Mouse (Mus musculus) embryonic facial prominence, embryonic 13.5 days (tissue): ENCODE measurements at regions not wholly inside any gene's neighbourhood (a gene's known extent, or its start where the extent isn't known, plus 50 kb on each side); places are given as distances from the start of the nearest gene placed in this dataset.

ENCODE experiments used
- ATAC-seq: fragments of 200-750 bp; cut with Nextera tagmentation; 2 replicates; pipeline ENCODE4 v1.8.0; 2017; ENCODE audit warnings: low read depth; ENCODE audit not compliant: insufficient number of reproducible peaks, insufficient read depth, low FRiP score, low TSS enrichment
- H3K27ac ChIP-seq: fragments of 300-500 bp; sonication (generic); 2 replicates; pipeline ENCODE4 v1.5.1; 2015; ENCODE audit warnings: moderate library complexity, mild to moderate bottlenecking, inconsistent platforms
- H3K27me3 ChIP-seq: fragments of 300-500 bp; sonication (generic); 2 replicates; pipeline ENCODE4 v1.6.1; 2015; ENCODE audit warnings: mild to moderate bottlenecking, inconsistent platforms
- H3K36me3 ChIP-seq: fragments of 300-500 bp; sonication (generic); 2 replicates; pipeline ENCODE4 v1.6.1; 2015; ENCODE audit warnings: mild to moderate bottlenecking, inconsistent platforms
- H3K4me1 ChIP-seq: fragments of 300-500 bp; sonication (generic); 2 replicates; pipeline ENCODE4 v1.6.1; 2015; ENCODE audit warnings: inconsistent platforms
- H3K4me2 ChIP-seq: fragments of 300-500 bp; sonication (generic); 2 replicates; pipeline ENCODE4 v1.6.1; 2015; ENCODE audit warnings: moderate library complexity, mild to moderate bottlenecking, inconsistent platforms
- H3K4me3 ChIP-seq: fragments of 300-500 bp; sonication (generic); 2 replicates; pipeline ENCODE4 v1.5.1; 2015; ENCODE audit warnings: mild to moderate bottlenecking, inconsistent platforms
- H3K9ac ChIP-seq: fragments of 300-500 bp; sonication (generic); 2 replicates; pipeline ENCODE4 v1.6.1; 2015; ENCODE audit warnings: mild to moderate bottlenecking, inconsistent platforms
- H3K9me3 ChIP-seq: fragments of 300-500 bp; sonication (generic); 2 replicates; pipeline ENCODE4 v1.6.1; 2016; ENCODE audit warnings: inconsistent platforms
- WGBS: fragments of 180-500 bp; shearing (Covaris S2); methylation state at CpG from one replicate; pipeline ENCODE4 v1.1.7; 2015; ENCODE audit warnings: mixed read lengths; 5-methylcytosine and 5-hydroxymethylcytosine counted together

DNA sequence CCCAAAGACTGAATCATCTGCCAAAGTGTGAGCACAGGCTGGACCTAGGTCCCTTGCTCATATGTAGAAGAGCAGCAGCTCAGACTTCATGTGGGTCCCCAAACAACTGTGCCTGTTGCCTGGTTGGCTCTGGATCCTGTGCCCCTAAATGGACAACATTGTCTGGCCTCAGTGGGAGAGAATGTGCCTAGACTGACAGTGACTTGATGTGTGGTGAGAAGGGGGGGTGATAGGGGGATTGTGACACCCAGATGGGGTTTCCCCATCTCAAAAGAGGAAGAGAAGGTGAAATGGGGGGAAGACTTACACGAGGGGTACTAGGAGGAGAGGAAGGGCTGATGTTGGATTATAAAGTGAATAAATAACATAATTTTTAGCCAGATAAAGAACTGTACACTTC, 640.2 kb upstream of the B3galt2 start:
- no peaks in the 10 kb centered on the region for H3K9me3 ChIP-seq
- H3K9ac ChIP-seq: no peak overlapping the region
- H3K4me2 ChIP-seq: no peak overlapping the region
- no peaks in the 10 kb centered on the region for H3K36me3 ChIP-seq
- no peak overlapping the region for H3K4me3 ChIP-seq
- 57% methylated on average over 1 of the region's 1 CpGs for WGBS
- H3K4me1 ChIP-seq: no peaks in the 10 kb centered on the region
- ATAC-seq: no peak
- H3K27ac ChIP-seq: no peak overlapping the region
- H3K27me3 ChIP-seq: no peaks in the 10 kb centered on the region

DNA sequence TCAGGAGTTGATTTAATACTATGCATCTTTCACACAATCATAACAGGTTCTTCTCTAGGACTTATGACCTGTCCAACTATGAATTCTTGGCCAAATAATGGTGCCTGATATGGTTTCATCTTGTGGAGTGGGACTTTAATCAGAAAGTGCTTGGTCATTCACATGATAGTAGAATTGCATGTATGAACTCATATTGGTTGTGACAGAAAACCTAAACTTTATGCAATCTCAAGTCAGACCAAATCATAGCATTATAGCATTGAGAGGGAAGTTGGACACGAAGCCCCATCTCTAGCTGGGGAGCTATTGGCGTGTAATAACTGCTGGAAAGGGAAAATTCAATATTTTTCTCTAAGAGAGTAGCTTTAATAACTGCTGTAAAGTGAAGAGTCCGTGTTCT, 639.4 kb upstream of the B3galt2 start:
- Histone ChIP-seq H3K4me2 (no peak overlapping the region), H3K9ac (no peak overlapping the region), H3K27ac (no peak overlapping the region), H3K27me3 (no peaks in the 10 kb centered on the region), H3K4me1 (no peaks in the 10 kb centered on the region), H3K9me3 (no peaks in the 10 kb centered on the region), H3K36me3 (no peaks in the 10 kb centered on the region), H3K4me3 (no peak overlapping the region)
- WGBS: 82% methylated on average over 3 of the region's 3 CpGs
- no peak for ATAC-seq

DNA sequence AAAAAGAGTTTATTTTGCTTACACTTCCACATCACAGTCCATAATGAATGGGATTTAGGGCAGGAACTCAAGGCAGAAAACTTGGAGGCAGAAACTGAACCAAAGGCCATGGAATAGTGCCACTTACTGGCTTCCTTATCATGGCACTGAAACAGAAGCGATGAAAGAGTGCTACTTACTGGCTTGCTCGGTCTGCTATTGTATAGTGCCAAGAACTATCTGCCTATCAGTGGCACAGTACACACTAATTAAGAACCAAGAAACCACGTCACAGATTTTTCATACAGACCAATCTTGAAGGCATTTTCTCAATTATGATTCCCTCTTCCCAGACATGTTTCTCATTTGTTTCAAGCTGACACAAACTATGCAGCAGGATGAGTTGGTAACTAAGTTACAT, 634.4 kb upstream of the B3galt2 start:
- 62% methylated on average over 3 of the region's 3 CpGs for WGBS
- no peak for ATAC-seq
- no peaks in the 10 kb centered on the region for H3K4me1 ChIP-seq
- no peaks in the 10 kb centered on the region for H3K27me3 ChIP-seq
- H3K9ac ChIP-seq: no peak overlapping the region
- H3K4me2 ChIP-seq: no peak overlapping the region
- no peaks in the 10 kb centered on the region for H3K9me3 ChIP-seq
- no peak overlapping the region for H3K4me3 ChIP-seq
- H3K27ac ChIP-seq: no peak overlapping the region
- no peaks in the 10 kb centered on the region for H3K36me3 ChIP-seq

DNA sequence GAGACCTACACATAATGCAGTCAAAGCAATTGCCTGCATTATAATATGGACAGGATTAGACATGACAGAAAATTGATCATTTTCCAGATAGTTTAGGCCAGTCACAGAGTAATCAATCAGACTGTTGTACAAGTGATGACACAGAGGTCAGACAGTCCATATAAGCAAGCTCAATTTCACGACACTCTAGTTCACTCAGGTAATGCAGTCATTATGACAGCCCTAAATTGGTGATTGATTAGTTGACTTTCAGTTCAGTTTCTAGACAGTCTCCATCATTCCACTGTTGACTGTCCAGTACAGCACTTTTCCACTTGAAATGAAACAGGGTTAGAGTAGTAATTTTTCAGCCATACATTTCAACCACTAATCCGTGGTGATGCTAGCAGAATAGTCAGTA, 620.5 kb upstream of the B3galt2 start:
- no peak overlapping the region for H3K27ac ChIP-seq
- no peak overlapping the region for H3K4me2 ChIP-seq
- no peak overlapping the region for H3K4me3 ChIP-seq
- no peaks in the 10 kb centered on the region for H3K9me3 ChIP-seq
- ATAC-seq: no peak; the same call in 1 of the 2 replicates
- no peaks in the 10 kb centered on the region for H3K27me3 ChIP-seq
- no peak overlapping the region for H3K9ac ChIP-seq
- H3K36me3 ChIP-seq: no peaks in the 10 kb centered on the region
- WGBS: 77% methylated on average over 2 of the region's 2 CpGs
- no peaks in the 10 kb centered on the region for H3K4me1 ChIP-seq

DNA sequence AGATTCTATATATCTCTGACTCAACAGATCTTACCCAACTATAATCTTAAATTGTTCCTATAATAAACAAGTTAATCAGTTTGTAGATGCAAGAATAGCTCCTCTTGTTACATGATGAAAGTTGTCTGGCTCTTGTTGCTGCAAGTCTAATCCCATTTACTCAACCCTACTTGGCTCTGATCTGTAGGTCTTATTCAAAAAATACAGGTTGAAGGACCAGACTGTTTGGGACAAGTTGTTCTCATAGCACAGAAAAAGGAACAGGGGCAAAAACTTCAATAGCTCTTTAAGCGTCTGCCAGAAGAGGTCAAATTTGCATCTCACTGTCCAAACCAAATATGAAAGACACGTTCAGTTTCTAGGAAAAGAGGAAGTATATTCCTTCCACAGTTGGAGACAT, 587.3 kb upstream of the B3galt2 start:
- no peaks in the 10 kb centered on the region for H3K9me3 ChIP-seq
- ATAC-seq: no peak
- WGBS: 79% methylated on average over 2 of the region's 2 CpGs
- H3K4me3 ChIP-seq: no peak overlapping the region
- H3K36me3 ChIP-seq: no peaks in the 10 kb centered on the region
- no peaks in the 10 kb centered on the region for H3K4me1 ChIP-seq
- no peak overlapping the region for H3K27ac ChIP-seq
- H3K27me3 ChIP-seq: no peaks in the 10 kb centered on the region
- no peak overlapping the region for H3K4me2 ChIP-seq
- no peak overlapping the region for H3K9ac ChIP-seq

DNA sequence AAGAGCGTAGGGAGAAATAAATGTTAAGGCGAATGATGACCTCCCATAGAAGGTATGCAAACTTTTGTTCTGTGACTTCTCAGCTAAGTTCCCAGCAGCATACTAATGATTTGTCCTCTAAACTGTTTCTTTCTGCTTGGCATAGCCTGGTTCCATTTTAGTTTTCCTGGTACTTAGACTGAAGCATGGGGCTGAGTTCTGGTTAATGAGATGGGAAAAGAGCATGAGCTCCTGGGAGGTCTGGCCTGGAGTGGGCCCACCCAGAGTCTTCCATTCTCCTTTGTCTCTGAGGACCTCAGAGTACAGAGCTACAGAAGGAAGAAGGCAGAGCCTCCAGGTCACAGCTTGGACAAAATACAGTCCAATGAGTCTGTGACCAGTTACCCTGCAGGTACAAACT, 586.9 kb upstream of the B3galt2 start:
- Histone ChIP-seq H3K4me2 (no peak overlapping the region), H3K27me3 (no peaks in the 10 kb centered on the region), H3K36me3 (no peaks in the 10 kb centered on the region), H3K9ac (no peak overlapping the region), H3K4me1 (no peaks in the 10 kb centered on the region), H3K9me3 (no peaks in the 10 kb centered on the region), H3K4me3 (no peak overlapping the region), H3K27ac (no peak overlapping the region)
- 87% methylated on average over 2 of the region's 2 CpGs for WGBS
- ATAC-seq: no peak

DNA sequence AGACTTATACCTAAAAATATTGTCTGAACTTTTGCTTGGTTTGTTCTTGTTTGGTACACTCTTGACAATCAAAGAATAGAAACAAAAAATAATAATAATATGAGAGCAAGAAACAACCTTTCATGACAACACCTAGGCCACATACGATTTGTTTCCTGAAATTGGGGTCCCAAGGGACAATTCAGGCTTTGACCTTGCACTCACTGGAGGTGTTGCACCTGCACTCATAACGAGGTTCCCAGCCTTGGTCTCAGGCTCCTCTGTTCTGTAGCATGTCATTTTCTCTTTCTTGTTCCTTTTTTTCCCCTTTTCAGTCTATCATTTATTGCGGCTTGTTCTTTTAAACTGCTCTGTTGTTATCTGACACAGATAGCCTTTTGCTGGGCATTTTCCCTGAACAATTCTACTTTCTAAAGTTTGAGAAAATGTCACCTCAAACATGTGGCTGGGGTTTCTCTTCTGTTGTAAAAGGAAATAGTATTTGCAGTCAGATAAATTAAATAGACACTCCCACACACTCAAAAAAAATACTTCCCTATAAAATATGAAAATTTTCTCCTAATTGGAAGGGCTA, 585.9 kb upstream of the B3galt2 start:
- ATAC-seq: no peak
- Histone ChIP-seq H3K27ac (no peak overlapping the region), H3K9me3 (no peaks in the 10 kb centered on the region), H3K36me3 (no peaks in the 10 kb centered on the region), H3K9ac (no peak overlapping the region), H3K4me3 (no peak overlapping the region), H3K4me2 (no peak overlapping the region), H3K4me1 (no peaks in the 10 kb centered on the region), H3K27me3 (no peaks in the 10 kb centered on the region)
- WGBS: 69% methylated on average over 3 of the region's 3 CpGs

DNA sequence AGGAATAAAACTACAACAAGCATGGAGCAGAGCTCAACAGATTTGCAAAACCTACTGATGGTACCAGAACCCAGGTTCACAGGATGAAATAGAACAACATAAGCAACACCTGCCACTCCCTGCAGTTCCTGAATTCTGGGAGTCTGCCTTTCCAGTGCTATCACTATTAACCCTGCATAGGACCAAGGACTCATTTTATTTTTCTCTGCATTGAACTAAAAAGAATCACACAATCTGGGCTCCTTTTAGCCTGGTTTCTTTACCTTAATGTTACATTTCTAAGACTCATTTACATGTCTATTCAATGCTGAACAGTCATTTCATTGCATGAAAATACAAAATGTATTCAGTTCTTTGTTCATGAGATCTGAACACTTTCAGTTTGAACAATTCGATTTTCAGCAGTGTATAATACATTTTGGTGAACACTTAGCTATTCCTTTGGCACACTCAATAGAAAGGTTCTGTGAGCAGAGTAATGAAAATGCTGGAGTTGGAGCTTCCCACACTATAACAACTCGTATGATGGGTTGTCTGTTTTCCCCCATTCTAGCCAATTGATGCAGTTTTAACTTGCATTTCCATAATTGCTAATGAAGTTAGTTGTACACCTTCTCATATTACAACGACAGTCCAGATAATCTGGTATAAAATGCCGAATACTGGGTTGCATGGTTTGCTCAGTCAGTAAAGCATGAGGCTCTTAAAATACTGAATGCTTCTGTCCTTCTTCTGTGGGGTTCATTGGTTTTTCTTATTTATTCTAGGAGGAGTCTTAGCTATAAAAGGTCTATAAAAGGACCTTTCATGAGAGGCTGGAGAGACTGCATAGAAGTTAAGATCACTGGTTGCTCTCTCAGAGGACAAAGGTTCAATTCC, 579.5 kb upstream of the B3galt2 start:
- no peaks in the 10 kb centered on the region for H3K9me3 ChIP-seq
- ATAC-seq: no peak

DNA sequence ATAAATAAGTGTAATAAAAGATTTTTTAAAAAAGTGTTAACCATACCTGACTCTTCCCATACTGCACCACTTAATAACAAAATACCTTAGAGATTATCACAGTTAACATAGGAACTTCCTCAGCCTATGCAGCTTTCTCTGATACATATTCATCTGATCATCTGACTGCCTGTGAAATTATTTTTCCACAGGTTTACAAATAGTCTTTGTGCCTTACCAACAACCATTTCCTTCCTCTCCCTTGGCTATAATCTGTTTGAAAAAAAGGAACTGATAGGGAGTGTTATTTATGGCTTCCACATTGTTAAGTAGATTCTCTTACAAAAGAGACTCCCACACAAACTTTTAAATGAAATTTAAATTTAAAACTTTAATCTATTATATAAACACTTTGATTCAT, 575.0 kb upstream of the B3galt2 start:
- no peak for ATAC-seq
- Histone ChIP-seq H3K9ac (no peak overlapping the region), H3K36me3 (no peaks in the 10 kb centered on the region), H3K4me3 (no peak overlapping the region), H3K4me1 (no peaks in the 10 kb centered on the region), H3K27me3 (no peaks in the 10 kb centered on the region), H3K9me3 (no peaks in the 10 kb centered on the region), H3K27ac (no peak overlapping the region), H3K4me2 (no peak overlapping the region)

More for the DNA sequence above, 579.5 kb upstream of the B3galt2 start:
- H3K9ac ChIP-seq: no peak overlapping the region
- H3K27me3 ChIP-seq: no peaks in the 10 kb centered on the region
- H3K4me1 ChIP-seq: no peaks in the 10 kb centered on the region
- no peak overlapping the region for H3K27ac ChIP-seq
- no peak overlapping the region for H3K4me3 ChIP-seq
- H3K4me2 ChIP-seq: no peak overlapping the region
- 60% methylated on average over 4 of the region's 4 CpGs for WGBS
- H3K36me3 ChIP-seq: no peaks in the 10 kb centered on the region

DNA sequence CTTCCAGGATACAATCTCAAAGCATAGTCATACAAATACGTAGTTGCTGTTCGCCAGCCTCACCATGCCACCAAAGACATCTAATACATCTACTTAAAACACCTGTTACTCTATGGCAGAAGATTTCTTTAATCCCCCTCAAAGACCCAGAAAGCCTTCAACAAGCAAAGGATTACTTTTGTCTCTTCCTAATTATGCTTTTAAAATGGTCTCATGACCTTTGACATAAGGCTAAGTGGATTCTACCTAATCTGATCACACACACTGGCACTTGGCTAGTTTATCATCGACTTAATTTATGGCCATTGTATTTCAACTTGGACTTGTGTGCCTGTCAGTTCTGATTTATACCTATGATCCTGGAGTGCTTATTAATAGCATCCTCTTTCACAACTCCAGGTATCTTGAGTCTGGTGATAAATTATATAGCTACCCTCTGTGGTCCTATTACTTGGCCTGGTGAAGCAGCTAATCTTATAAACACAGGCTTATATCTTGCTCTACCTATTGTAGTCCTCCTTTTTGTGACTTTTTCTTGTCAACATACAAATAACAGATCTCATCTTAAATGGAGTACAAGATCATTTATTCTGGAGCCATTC, 568.6 kb upstream of the B3galt2 start:
- H3K4me2 ChIP-seq: no peak overlapping the region
- H3K36me3 ChIP-seq: no peaks in the 10 kb centered on the region
- no peaks in the 10 kb centered on the region for H3K4me1 ChIP-seq
- 75% methylated on average over 3 of the region's 3 CpGs for WGBS
- H3K27me3 ChIP-seq: no peaks in the 10 kb centered on the region
- no peak overlapping the region for H3K27ac ChIP-seq
- no peaks in the 10 kb centered on the region for H3K9me3 ChIP-seq
- H3K9ac ChIP-seq: no peak overlapping the region
- no peak for ATAC-seq
- H3K4me3 ChIP-seq: no peak overlapping the region

DNA sequence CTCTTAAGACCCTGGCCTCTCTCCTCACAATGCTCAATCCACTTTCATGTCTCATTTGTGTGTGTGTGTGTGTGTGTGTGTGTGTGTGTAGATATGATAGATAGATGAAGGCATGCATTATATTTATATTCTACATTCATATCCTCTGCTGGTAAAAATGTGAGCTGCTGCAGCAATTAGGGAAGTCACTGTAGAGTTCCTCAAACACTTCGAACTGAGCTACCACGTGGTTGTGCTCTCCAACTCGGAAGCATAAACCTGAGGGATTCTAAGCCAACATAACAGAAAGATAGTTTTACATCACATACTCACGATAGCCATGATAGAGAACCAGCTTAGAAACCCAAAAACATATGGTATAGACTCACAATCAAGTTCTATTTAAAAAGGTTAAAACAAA, 565.5 kb upstream of the B3galt2 start:
- 67% methylated on average over 4 of the region's 4 CpGs for WGBS
- no peaks in the 10 kb centered on the region for H3K36me3 ChIP-seq
- no peak overlapping the region for H3K27ac ChIP-seq
- ATAC-seq: no peak
- no peak overlapping the region for H3K4me3 ChIP-seq
- no peaks in the 10 kb centered on the region for H3K27me3 ChIP-seq
- H3K9me3 ChIP-seq: no peaks in the 10 kb centered on the region
- H3K4me1 ChIP-seq: no peaks in the 10 kb centered on the region
- no peak overlapping the region for H3K4me2 ChIP-seq
- no peak overlapping the region for H3K9ac ChIP-seq

DNA sequence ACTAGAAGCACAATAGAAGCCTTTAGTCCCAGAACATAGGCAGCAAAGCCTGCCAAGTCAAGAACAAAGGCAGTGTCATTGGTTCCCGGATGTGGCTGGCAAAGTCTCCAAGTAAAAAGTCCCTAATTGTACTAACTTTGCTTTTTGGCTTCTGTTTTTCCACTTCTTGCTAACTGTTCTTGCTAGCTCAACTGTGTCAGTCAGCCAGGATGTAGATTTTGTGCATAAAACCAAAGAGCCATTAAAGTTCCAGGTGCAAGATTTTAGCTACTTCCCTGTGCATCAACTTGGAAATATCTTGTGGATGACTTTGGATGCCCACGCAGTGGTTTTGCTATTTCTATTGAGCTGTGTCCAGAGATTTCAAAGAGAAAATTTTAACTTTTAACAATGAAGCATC, 560.0 kb upstream of the B3galt2 start:
- Histone ChIP-seq H3K27me3 (no peaks in the 10 kb centered on the region), H3K4me1 (no peaks in the 10 kb centered on the region), H3K9ac (no peak overlapping the region), H3K27ac (no peak overlapping the region), H3K9me3 (no peaks in the 10 kb centered on the region), H3K36me3 (no peaks in the 10 kb centered on the region), H3K4me2 (no peak overlapping the region), H3K4me3 (no peak overlapping the region)
- no peak for ATAC-seq
- WGBS: 86% methylated on average over 2 of the region's 2 CpGs
